Mouse (Mus musculus) limb, embryonic 13.5 days (tissue): ENCODE data around the gene Aqp5. TPM values are rescaled to one million over a fixed set of nuclear protein-coding genes. Genes with fewer than 3 reads are reported as not detected.
A peak's percentile ranks its signal among the peaks of the same experiment; 100 is the strongest.

Experiments used
- ATAC-seq: fragments of 200-750 bp; cut with Nextera tagmentation; 2 replicates; pipeline ENCODE4 v1.8.0; 2017; ENCODE audit warnings: low read depth, moderate number of reproducible peaks, moderate TSS enrichment; ENCODE audit not compliant: low FRiP score
- H3K27ac ChIP-seq: fragments of 300-500 bp; sonication (generic); 2 replicates; pipeline ENCODE4 v1.5.1; 2015; ENCODE audit warnings: inconsistent platforms, mild to moderate bottlenecking, moderate library complexity
- H3K27me3 ChIP-seq: fragments of 300-500 bp; sonication (generic); 2 replicates; pipeline ENCODE4 v1.6.1; 2015; ENCODE audit warnings: mild to moderate bottlenecking, inconsistent platforms
- H3K36me3 ChIP-seq: fragments of 300-500 bp; sonication (generic); 2 replicates; pipeline ENCODE4 v1.6.1; 2015; ENCODE audit warnings: inconsistent platforms, mild to moderate bottlenecking, moderate library complexity
- H3K4me1 ChIP-seq: fragments of 300-500 bp; sonication (generic); 2 replicates; pipeline ENCODE4 v1.6.1; 2015; ENCODE audit warnings: inconsistent platforms
- H3K4me2 ChIP-seq: fragments of 300-500 bp; sonication (generic); replicated peaks from 2 replicates; pipeline ENCODE4 v1.6.1; 2015; ENCODE audit warnings: inconsistent platforms, mild to moderate bottlenecking, moderate library complexity
- H3K4me3 ChIP-seq: fragments of 300-500 bp; sonication (generic); 2 replicates; pipeline ENCODE4 v1.5.1; 2015; ENCODE audit warnings: moderate library complexity, mild to moderate bottlenecking, inconsistent platforms
- H3K9ac ChIP-seq: fragments of 300-500 bp; sonication (generic); 2 replicates; pipeline ENCODE4 v1.6.1; 2015; ENCODE audit warnings: mild to moderate bottlenecking, inconsistent platforms
- H3K9me3 ChIP-seq: fragments of 300-500 bp; sonication (generic); 2 replicates; pipeline ENCODE4 v1.6.1; 2016; ENCODE audit warnings: inconsistent platforms
- WGBS: fragments of 180-500 bp; shearing (Covaris S2); methylation state at CpG from one replicate; pipeline ENCODE4 v1.1.7; 2015; 5-methylcytosine and 5-hydroxymethylcytosine counted together
- polyA plus RNA-seq: library from polyadenylated mRNA; unstranded; fragments of >200 nt; fragmentation: Nextera tagmentation; extraction: Ambion mirVana; gene quantifications from 2 replicates; pipeline ENCODE4 v1.2.1, GENCODE M21; 2015

The Aqp5 gene
- 0.27 and 0.61 TPM in 2 replicates for polyA plus RNA-seq

DNA sequence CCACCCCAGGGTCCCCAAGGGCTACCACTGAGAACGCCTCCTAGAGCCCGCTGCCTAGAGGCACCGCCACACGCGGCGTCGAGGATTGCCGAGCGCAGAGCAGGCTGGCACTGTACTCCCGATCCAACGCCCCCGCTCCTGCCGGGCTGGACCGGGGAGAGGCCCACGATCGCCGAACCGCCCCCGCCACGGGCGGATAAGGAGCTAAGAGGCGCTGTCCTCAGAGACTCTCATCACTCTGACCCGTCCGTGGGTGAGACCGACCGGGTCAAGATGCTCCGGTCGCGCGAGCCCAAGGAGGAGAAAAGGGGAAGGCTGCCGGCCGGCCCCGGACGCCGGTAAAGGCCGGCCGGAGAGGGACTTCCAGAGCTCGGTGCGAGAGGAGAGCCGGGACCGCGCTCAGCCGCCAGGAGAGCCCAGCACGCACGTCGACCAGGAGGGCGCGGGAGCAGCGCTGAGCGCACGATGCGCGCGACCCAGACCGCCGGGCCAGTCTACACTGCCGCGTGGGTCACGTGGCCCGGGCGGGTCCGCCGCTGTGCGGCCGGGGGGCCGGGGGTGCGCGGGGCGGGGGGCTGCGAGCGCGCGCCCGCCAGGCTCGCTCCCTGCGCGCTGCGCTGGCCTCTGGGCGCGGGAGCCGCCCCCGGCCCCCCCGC lies at the start of gene Aqp5:
TSS of gene Aqp5 (plus strand) at position 354 of the 656 bp plus-strand sequence.
- peak; percentile 84 for ATAC-seq
- peak within 1 kb of the TSS; percentile 27 for H3K9ac ChIP-seq

DNA sequence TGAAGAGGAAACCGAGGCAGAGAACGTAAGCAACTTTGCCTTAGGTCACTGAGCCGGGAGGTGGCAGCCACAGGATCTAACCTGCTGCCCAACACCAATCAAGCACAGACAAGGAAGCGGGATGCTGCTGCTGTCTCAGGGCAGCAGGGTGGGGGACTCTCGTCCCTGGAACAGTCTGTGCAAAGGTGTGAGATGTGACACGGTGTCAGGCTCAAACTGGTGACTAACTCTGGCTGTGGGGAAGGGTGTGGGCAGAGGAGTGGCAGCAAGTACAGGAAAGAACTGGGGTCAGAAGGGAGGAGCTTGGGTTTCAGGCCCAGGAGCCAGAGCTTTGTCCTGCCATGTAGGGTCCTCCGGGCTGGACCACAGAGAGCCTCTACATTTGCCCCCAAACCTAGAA lies 46.5 kb upstream of the Aqp5 start:
- WGBS = 38% methylated on average over 7 of the region's 7 CpGs
- no peak for ATAC-seq
- no peaks in the 10 kb centered on the region for H3K9me3 ChIP-seq
- peaks cover 17% of the 10 kb centered on the region for H3K4me1 ChIP-seq
- peaks cover 27% of the 10 kb centered on the region for H3K27me3 ChIP-seq
- no peaks in the 10 kb centered on the region for H3K36me3 ChIP-seq
- no peak overlapping the region for H3K27ac ChIP-seq
- no peak overlapping the region for H3K9ac ChIP-seq
- no peak overlapping the region for H3K4me3 ChIP-seq
- no peak overlapping the region for H3K4me2 ChIP-seq

More for the DNA sequence above, at the start of gene Aqp5:
- peak within 1 kb of the TSS; percentile 47 for H3K4me3 ChIP-seq
- no peaks in the 10 kb centered on the region for H3K36me3 ChIP-seq
- peaks cover 12% of the 10 kb centered on the region; the same call in 1 of the 2 replicates for H3K4me1 ChIP-seq
- H3K9me3 ChIP-seq = no peaks in the 10 kb centered on the region
- H3K27ac ChIP-seq = no peak within 1 kb of the TSS
- WGBS = 2% methylated on average over 68 of the region's 83 CpGs
- peaks cover 100% of the 10 kb centered on the region for H3K27me3 ChIP-seq
- peak within 1 kb of the TSS; percentile 72 for H3K4me2 ChIP-seq

DNA sequence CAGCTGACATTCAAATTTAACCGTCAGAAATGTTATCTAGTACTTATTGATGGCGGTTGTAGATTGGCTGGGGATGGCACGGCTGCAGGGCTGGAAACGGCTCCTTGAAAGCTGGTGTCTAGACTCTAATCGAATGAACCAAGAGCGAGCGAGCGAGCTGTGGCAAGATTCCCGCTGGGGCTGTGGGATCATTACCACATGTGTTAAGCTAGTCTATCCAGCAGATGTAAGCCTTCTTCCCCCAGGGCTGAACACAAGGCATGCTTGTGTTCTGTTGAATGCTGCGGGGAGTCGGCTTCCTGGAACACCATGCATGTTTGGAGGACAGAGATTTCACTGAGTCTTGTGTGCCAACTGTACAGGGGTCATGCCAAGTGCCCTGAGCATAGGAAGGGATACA lies 44.0 kb upstream of the Aqp5 start:
- H3K9ac ChIP-seq = no peak overlapping the region
- no peaks in the 10 kb centered on the region for H3K36me3 ChIP-seq
- H3K4me2 ChIP-seq = no peak overlapping the region
- 0 out of 2 replicates have a peak overlapping the region, but pooled peaks have one; percentile 0 for H3K27ac ChIP-seq
- peaks cover 17% of the 10 kb centered on the region for H3K4me1 ChIP-seq
- peak; percentile 59; the same call in 1 of the 2 replicates for ATAC-seq
- 18% methylated on average over 11 of the region's 11 CpGs for WGBS
- no peaks in the 10 kb centered on the region for H3K9me3 ChIP-seq
- peaks cover 20% of the 10 kb centered on the region for H3K27me3 ChIP-seq
- no peak overlapping the region for H3K4me3 ChIP-seq

- Histone ChIP-seq H3K27ac (no peak overlapping the region), H3K4me1 (peaks cover 17% of the 10 kb centered on the region), H3K27me3 (peaks cover 19% of the 10 kb centered on the region), H3K4me3 (no peak overlapping the region), H3K4me2 (no peak overlapping the region), H3K36me3 (no peaks in the 10 kb centered on the region), H3K9me3 (no peaks in the 10 kb centered on the region), H3K9ac (no peak overlapping the region)
- ATAC-seq = no peak
- 51% methylated on average over 6 of the region's 6 CpGs for WGBS
These were observed 42.9 kb upstream of the Aqp5 start for GRCm38 (mm10) chr15:99547732-99548131.

- no peak for ATAC-seq
- Histone ChIP-seq H3K27me3 (peaks cover 6% of the 10 kb centered on the region; the same call in 1 of the 2 replicates), H3K4me1 (peaks cover 30% of the 10 kb centered on the region), H3K4me3 (no peak overlapping the region), H3K9ac (no peak overlapping the region), H3K4me2 (no peak overlapping the region), H3K9me3 (no peaks in the 10 kb centered on the region), H3K36me3 (no peaks in the 10 kb centered on the region), H3K27ac (no peak overlapping the region)
- WGBS = 39% methylated on average over 2 of the region's 2 CpGs
These were observed 40.7 kb upstream of the Aqp5 start for GRCm38 (mm10) chr15:99549901-99550300.

DNA sequence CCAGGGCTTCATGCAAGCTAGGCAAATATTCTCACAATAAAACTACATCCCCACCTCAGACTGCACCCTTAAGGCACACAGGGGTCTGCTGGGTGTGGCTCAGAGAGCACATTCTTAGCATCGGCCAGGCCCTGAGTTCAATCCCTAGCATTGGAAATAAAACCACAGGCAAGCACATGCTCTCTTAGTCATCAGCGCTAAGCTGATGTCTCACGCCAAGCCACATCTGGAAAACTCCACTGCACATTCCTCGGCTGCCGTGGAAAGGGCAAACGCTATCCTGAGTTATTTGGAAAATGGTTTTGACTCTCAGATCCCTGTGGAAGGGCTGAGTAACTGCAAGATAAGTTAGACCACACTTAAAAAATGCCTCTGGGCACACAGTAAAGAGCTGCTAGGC lies 36.8 kb upstream of the Aqp5 start:
- Histone ChIP-seq H3K27me3 (no peaks in the 10 kb centered on the region), H3K27ac (no peak overlapping the region), H3K4me1 (peaks cover 14% of the 10 kb centered on the region; the same call in 1 of the 2 replicates), H3K4me3 (no peak overlapping the region), H3K36me3 (no peaks in the 10 kb centered on the region), H3K9ac (no peak overlapping the region), H3K4me2 (no peak overlapping the region), H3K9me3 (no peaks in the 10 kb centered on the region)
- WGBS = 22% methylated on average over 6 of the region's 6 CpGs
- peak; percentile 59 for ATAC-seq

GRCm38 (mm10) chr15:99558947-99559346 lies 31.6 kb upstream of the Aqp5 start:
- no peaks in the 10 kb centered on the region for H3K36me3 ChIP-seq
- H3K9ac ChIP-seq = no peak overlapping the region
- H3K4me3 ChIP-seq = no peak overlapping the region
- no peak overlapping the region for H3K27ac ChIP-seq
- 97% methylated on average over 1 of the region's 1 CpGs for WGBS
- H3K27me3 ChIP-seq = 0 out of 2 replicates have a peak, but pooled peaks cover 5% of the 10 kb centered on the region
- ATAC-seq = no peak
- no peak overlapping the region for H3K4me2 ChIP-seq
- peaks cover 11% of the 10 kb centered on the region; the same call in 1 of the 2 replicates for H3K4me1 ChIP-seq
- no peaks in the 10 kb centered on the region for H3K9me3 ChIP-seq

DNA sequence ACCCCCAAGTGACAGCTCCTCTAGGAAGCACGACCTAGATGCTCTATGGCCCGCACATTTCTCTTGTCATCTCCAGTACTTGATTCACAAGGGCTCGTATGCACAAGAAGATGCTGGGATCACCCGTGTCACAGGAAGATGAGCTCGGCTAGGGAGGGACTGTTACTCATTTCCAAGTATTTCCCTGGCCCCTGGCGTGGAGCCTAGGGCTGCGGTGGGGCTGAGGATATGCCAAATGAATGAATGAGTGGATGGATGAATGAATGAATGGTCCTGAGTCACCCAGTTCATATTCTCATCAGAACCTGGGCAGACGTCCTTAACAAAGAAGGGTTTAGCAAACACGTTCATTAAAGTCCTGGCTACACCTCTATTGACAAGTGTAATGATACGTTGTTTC lies 30.3 kb upstream of the Aqp5 start:
- ATAC-seq = no peak
- no peak overlapping the region for H3K4me3 ChIP-seq
- no peaks in the 10 kb centered on the region for H3K36me3 ChIP-seq
- no peak overlapping the region for H3K4me2 ChIP-seq
- H3K9ac ChIP-seq = no peak overlapping the region
- 81% methylated on average over 10 of the region's 10 CpGs for WGBS
- no peaks in the 10 kb centered on the region for H3K9me3 ChIP-seq
- 0 out of 2 replicates have a peak, but pooled peaks cover 4% of the 10 kb centered on the region for H3K4me1 ChIP-seq
- H3K27me3 ChIP-seq = 0 out of 2 replicates have a peak, but pooled peaks cover 5% of the 10 kb centered on the region
- H3K27ac ChIP-seq = no peak overlapping the region

DNA sequence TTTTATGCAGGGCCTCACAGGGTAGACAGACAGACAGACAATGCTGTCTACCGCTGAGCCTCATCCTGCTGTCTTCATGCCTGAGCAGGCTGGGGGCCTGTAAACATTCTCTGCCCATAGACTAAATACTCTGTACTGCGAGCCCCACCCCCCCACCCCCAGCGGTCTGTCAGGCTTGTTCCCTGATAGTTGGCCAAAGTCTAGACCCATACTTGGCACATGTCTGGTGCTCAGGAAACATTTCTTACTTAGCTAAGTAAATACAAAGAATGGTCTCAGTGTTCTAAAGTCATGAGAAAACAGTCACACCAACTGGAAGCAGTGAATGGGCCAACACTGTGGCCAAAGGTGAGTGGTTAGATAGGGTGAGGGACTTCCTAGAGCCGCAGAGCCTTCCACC lies 23.2 kb upstream of the Aqp5 start:
- Histone ChIP-seq H3K36me3 (no peaks in the 10 kb centered on the region), H3K4me1 (0 out of 2 replicates have a peak, but pooled peaks cover 4% of the 10 kb centered on the region), H3K27ac (no peak overlapping the region), H3K27me3 (0 out of 2 replicates have a peak, but pooled peaks cover 3% of the 10 kb centered on the region), H3K4me2 (no peak overlapping the region), H3K9me3 (no peaks in the 10 kb centered on the region), H3K9ac (no peak overlapping the region), H3K4me3 (no peak overlapping the region)
- 77% methylated on average over 4 of the region's 4 CpGs for WGBS
- no peak for ATAC-seq

GRCm38 (mm10) chr15:99568682-99569081 lies 21.9 kb upstream of the Aqp5 start:
- no peaks in the 10 kb centered on the region for H3K9me3 ChIP-seq
- no peak overlapping the region for H3K4me3 ChIP-seq
- no peak overlapping the region for H3K9ac ChIP-seq
- H3K4me2 ChIP-seq = no peak overlapping the region
- no peaks in the 10 kb centered on the region for H3K36me3 ChIP-seq
- 63% methylated on average over 6 of the region's 6 CpGs for WGBS
- 0 out of 2 replicates have a peak, but pooled peaks cover 4% of the 10 kb centered on the region for H3K4me1 ChIP-seq
- no peak for ATAC-seq
- H3K27ac ChIP-seq = no peak overlapping the region
- 0 out of 2 replicates have a peak, but pooled peaks cover 3% of the 10 kb centered on the region for H3K27me3 ChIP-seq

GRCm38 (mm10) chr15:99569123-99569522 lies 21.5 kb upstream of the Aqp5 start:
- 0 out of 2 replicates have a peak, but pooled peaks cover 1% of the 10 kb centered on the region for H3K4me1 ChIP-seq
- H3K4me3 ChIP-seq = no peak overlapping the region
- H3K4me2 ChIP-seq = no peak overlapping the region
- H3K9ac ChIP-seq = no peak overlapping the region
- H3K9me3 ChIP-seq = no peaks in the 10 kb centered on the region
- no peak for ATAC-seq
- H3K27me3 ChIP-seq = 0 out of 2 replicates have a peak, but pooled peaks cover 3% of the 10 kb centered on the region
- H3K27ac ChIP-seq = no peak overlapping the region
- 79% methylated on average over 10 of the region's 10 CpGs for WGBS
- H3K36me3 ChIP-seq = no peaks in the 10 kb centered on the region

GRCm38 (mm10) chr15:99578802-99579485 lies 11.6 kb upstream of the Aqp5 start, which contains the start of gene Aqp2:
Gene Aqp2 (plus strand): TSS chr15:99579055.
- Histone ChIP-seq H3K4me3 (no peak within 1 kb of the TSS), H3K27ac (no peak within 1 kb of the TSS), H3K4me1 (peaks cover 6% of the 10 kb centered on the region), H3K4me2 (no peak within 1 kb of the TSS), H3K36me3 (no peaks in the 10 kb centered on the region), H3K9me3 (no peaks in the 10 kb centered on the region), H3K27me3 (peaks cover 61% of the 10 kb centered on the region), H3K9ac (no peak within 1 kb of the TSS)
- no peak for ATAC-seq
- WGBS = 81% methylated on average over 26 of the region's 26 CpGs
